Mouse (Mus musculus) hindbrain, embryonic 16.5 days (tissue): Measurements from ENCODE around the gene Nr1d1. TPM values are rescaled to one million over a fixed set of nuclear protein-coding genes. Genes with fewer than 3 reads are reported as not detected.

ENCODE experiments used
- ATAC-seq: fragments of 200-750 bp; cut with Nextera tagmentation; 2 replicates; pipeline ENCODE4 v1.8.0; 2017; ENCODE audit warnings: moderate TSS enrichment, moderate library complexity
- H3K27ac ChIP-seq: fragments of 300-500 bp; sonication (generic); 2 replicates; pipeline ENCODE4 v1.5.1; 2014; ENCODE audit warnings: low read depth, mild to moderate bottlenecking, control low read depth, low read length, moderate library complexity
- H3K27me3 ChIP-seq: fragments of 300-500 bp; sonication (generic); replicated peaks from 2 replicates; pipeline ENCODE4 v1.6.1; 2014; ENCODE audit warnings: low read length; ENCODE audit not compliant: control insufficient read depth, insufficient read depth
- H3K36me3 ChIP-seq: fragments of 300-500 bp; sonication (generic); 2 replicates; pipeline ENCODE4 v1.6.1; 2014; ENCODE audit warnings: mild to moderate bottlenecking, low read length, moderate library complexity, mixed read lengths; ENCODE audit not compliant: control insufficient read depth, insufficient read depth
- H3K4me1 ChIP-seq: fragments of 300-500 bp; sonication (generic); 2 replicates; pipeline ENCODE4 v1.6.1; 2014; ENCODE audit warnings: low read depth, low read length; ENCODE audit not compliant: control insufficient read depth, insufficient read depth
- H3K4me2 ChIP-seq: fragments of 300-500 bp; sonication (generic); 2 replicates; pipeline ENCODE4 v1.6.1; 2014; ENCODE audit warnings: mild to moderate bottlenecking, low read length, control low read depth, moderate library complexity
- H3K4me3 ChIP-seq: fragments of 300-500 bp; sonication (generic); 2 replicates; pipeline ENCODE4 v1.5.1; 2014; ENCODE audit warnings: mild to moderate bottlenecking, low read length, control low read depth, moderate library complexity
- H3K9ac ChIP-seq: fragments of 300-500 bp; sonication (generic); 2 replicates; pipeline ENCODE4 v1.6.1; 2014; ENCODE audit warnings: low read depth, mild to moderate bottlenecking, control low read depth, low read length, moderate library complexity
- H3K9me3 ChIP-seq: fragments of 300-500 bp; sonication (generic); 2 replicates; pipeline ENCODE4 v1.6.1; 2014; ENCODE audit warnings: mild to moderate bottlenecking, low read length, moderate library complexity; ENCODE audit not compliant: control insufficient read depth
- WGBS: fragments of 180-500 bp; shearing (Covaris S2); extraction: QIAGEN DNeasy Blood & Tissue Kit; methylation state at CpG from one replicate; pipeline ENCODE4 v1.1.7; 2014; 5-methylcytosine and 5-hydroxymethylcytosine counted together
- polyA plus RNA-seq: library from polyadenylated mRNA; unstranded; fragments of >200 nt; fragmentation: Nextera tagmentation; extraction: Ambion mirVana; gene quantifications from 2 replicates; pipeline ENCODE4 v1.2.1, GENCODE M21; 2015

Nr1d1 gene
- polyA plus RNA-seq, 1 experiment from 2014 or later: 4.9 TPM

- no peaks in the 10 kb centered on the region for H3K9me3 ChIP-seq
- no peak for ATAC-seq
- peaks cover 13% of the 10 kb centered on the region; the same call in 1 of the 2 replicates for H3K36me3 ChIP-seq
- WGBS: 17% methylated on average over 6 of the region's 6 CpGs
- H3K4me1 ChIP-seq: peaks cover 69% of the 10 kb centered on the region
- H3K27me3 ChIP-seq: no peaks in the 10 kb centered on the region
- H3K9ac ChIP-seq: peak overlapping the region; percentile 60
- H3K27ac ChIP-seq: peak overlapping the region; percentile 94
- H3K4me2 ChIP-seq: peak overlapping the region; percentile 57
- H3K4me3 ChIP-seq: no peak overlapping the region; the same call in 1 of the 2 replicates
Observed at GRCm38 (mm10) chr11:98751221-98751782, 23.8 kb downstream of the Nr1d1 start.

GRCm38 (mm10) chr11:98750351-98751201, 24.6 kb downstream of the Nr1d1 start:
- Histone ChIP-seq H3K4me1 (peaks cover 72% of the 10 kb centered on the region), H3K9me3 (no peaks in the 10 kb centered on the region), H3K4me3 (peak overlapping the region; percentile 8; the same call in 1 of the 2 replicates), H3K27me3 (no peaks in the 10 kb centered on the region), H3K36me3 (peaks cover 8% of the 10 kb centered on the region; the same call in 1 of the 2 replicates), H3K4me2 (peak overlapping the region; percentile 57), H3K9ac (peak overlapping the region; percentile 60), H3K27ac (peak overlapping the region; percentile 94)
- ATAC-seq: peak; percentile 75
- WGBS: 12% methylated on average over 17 of the region's 17 CpGs

- H3K9me3 ChIP-seq: no peaks in the 10 kb centered on the region
- peaks cover 8% of the 10 kb centered on the region; the same call in 1 of the 2 replicates for H3K36me3 ChIP-seq
- peak overlapping the region; percentile 57 for H3K4me2 ChIP-seq
- H3K4me3 ChIP-seq: peak overlapping the region; percentile 27; the same call in 1 of the 2 replicates
- H3K9ac ChIP-seq: peak overlapping the region; percentile 60
- H3K4me1 ChIP-seq: peaks cover 77% of the 10 kb centered on the region
- 12% methylated on average over 5 of the region's 5 CpGs for WGBS
- ATAC-seq: no peak
- H3K27me3 ChIP-seq: no peaks in the 10 kb centered on the region
- peak overlapping the region; percentile 94 for H3K27ac ChIP-seq
Observed at GRCm38 (mm10) chr11:98749716-98750115, 25.4 kb downstream of the Nr1d1 start.

- no peaks in the 10 kb centered on the region for H3K27me3 ChIP-seq
- no peak for ATAC-seq
- H3K4me3 ChIP-seq: peak overlapping the region; percentile 27
- no peaks in the 10 kb centered on the region for H3K9me3 ChIP-seq
- peak overlapping the region; percentile 57 for H3K4me2 ChIP-seq
- H3K27ac ChIP-seq: peak overlapping the region; percentile 94
- 4% methylated on average over 12 of the region's 15 CpGs for WGBS
- H3K36me3 ChIP-seq: peaks cover 2% of the 10 kb centered on the region; the same call in 1 of the 2 replicates
- H3K9ac ChIP-seq: peak overlapping the region; percentile 60
- H3K4me1 ChIP-seq: peaks cover 78% of the 10 kb centered on the region
Observed at GRCm38 (mm10) chr11:98748506-98749416, 26.4 kb downstream of the Nr1d1 start.

GRCm38 (mm10) chr11:98747804-98748505, 27.2 kb downstream of the Nr1d1 start:
- Histone ChIP-seq H3K36me3 (no peaks in the 10 kb centered on the region), H3K4me3 (peak overlapping the region; percentile 27), H3K9me3 (no peaks in the 10 kb centered on the region), H3K9ac (peak overlapping the region; percentile 60), H3K4me1 (peaks cover 79% of the 10 kb centered on the region), H3K27ac (peak overlapping the region; percentile 94), H3K27me3 (no peaks in the 10 kb centered on the region), H3K4me2 (peak overlapping the region; percentile 57)
- 11% methylated on average over 6 of the region's 6 CpGs for WGBS
- no peak for ATAC-seq

- H3K27ac ChIP-seq: peak overlapping the region; percentile 94
- peak; percentile 57 for ATAC-seq
- peak overlapping the region; percentile 21 for H3K4me3 ChIP-seq
- H3K4me2 ChIP-seq: peak overlapping the region; percentile 57
- no peaks in the 10 kb centered on the region for H3K27me3 ChIP-seq
- no peaks in the 10 kb centered on the region for H3K9me3 ChIP-seq
- peaks cover 79% of the 10 kb centered on the region for H3K4me1 ChIP-seq
- 7% methylated on average over 19 of the region's 19 CpGs for WGBS
- H3K9ac ChIP-seq: peak overlapping the region; percentile 13; the same call in 1 of the 2 replicates
- no peaks in the 10 kb centered on the region for H3K36me3 ChIP-seq
Observed at GRCm38 (mm10) chr11:98746855-98747693, 28.1 kb downstream of the Nr1d1 start.

- H3K27ac ChIP-seq: peak overlapping the region; percentile 94
- no peaks in the 10 kb centered on the region for H3K27me3 ChIP-seq
- no peaks in the 10 kb centered on the region for H3K36me3 ChIP-seq
- peak overlapping the region; percentile 57 for H3K4me2 ChIP-seq
- 32% methylated on average over 12 of the region's 12 CpGs for WGBS
- peak overlapping the region; percentile 4; the same call in 1 of the 2 replicates for H3K4me3 ChIP-seq
- no peaks in the 10 kb centered on the region for H3K9me3 ChIP-seq
- H3K9ac ChIP-seq: peak overlapping the region; percentile 35
- no peak for ATAC-seq
- H3K4me1 ChIP-seq: peaks cover 74% of the 10 kb centered on the region
Observed at GRCm38 (mm10) chr11:98745932-98746853, 28.9 kb downstream of the Nr1d1 start.
